Mouse (Mus musculus) left cerebral cortex, adult 6 months (tissue): ENCODE data around the gene Gm38119. TPM values are rescaled to one million over a fixed set of nuclear protein-coding genes. Genes with fewer than 3 reads are reported as not detected.

ENCODE experiments used
- long read RNA-seq, 2 experiments: library from polyadenylated mRNA; unstranded; transcript quantifications; one replicate each; pipeline ENCODE4 v2.0.0; 2019 to 2020
- polyA plus RNA-seq: library from polyadenylated mRNA; unstranded; fragments of <200 nt; fragmentation: Nextera tagmentation; gene quantifications from 2 replicates; pipeline ENCODE4 v1.2.3, GENCODE M21; 2021

The Gm38119 gene
- not detected in 2 replicates for polyA plus RNA-seq
- long read RNA-seq, experiment 1: 0 reads
- long read RNA-seq, experiment 2: 0 reads

GRCm38 (mm10) chr3:92738996-92739395 lies at the start of gene Gm38119:
Gm38119 (minus strand) TSS chr3:92739096.

GRCm38 (mm10) chr3:92778799-92779198 lies 39.9 kb upstream of the Gm38119 start, which contains the start of gene Lce1i:
Lce1i (minus strand) TSS chr3:92778899.

GRCm38 (mm10) chr3:92764965-92765364 lies 26.1 kb upstream of the Gm38119 start, which contains the start of gene Lce1h:
Lce1h (minus strand) TSS chr3:92765065.

GRCm38 (mm10) chr3:92752238-92752637 lies 13.3 kb upstream of the Gm38119 start, which contains the start of gene Lce1g:
Lce1g (minus strand) TSS chr3:92752338.

GRCm38 (mm10) chr3:92720250-92720649 lies 18.6 kb downstream of the Gm38119 start, which contains the start of gene Lce1f:
Lce1f (minus strand) TSS chr3:92720350.

GRCm38 (mm10) chr3:92708974-92709373 lies 29.9 kb downstream of the Gm38119 start, which contains the start of gene Lce1e:
Lce1e (minus strand) TSS chr3:92709074.

Other genes with a start within 250 kb of the Gm38119 start
- not detected in 2 replicates for gene Sprr4, start 238.6 kb downstream of the Gm38119 start, polyA plus RNA-seq
- not detected in 2 replicates for gene 2310046K23Rik, start 204.6 kb downstream of the Gm38119 start, polyA plus RNA-seq
- gene Ivl, start 165.4 kb downstream of the Gm38119 start, polyA plus RNA-seq: not detected in 2 replicates
- not detected in 2 replicates for gene Smcp, start 150.1 kb downstream of the Gm38119 start, polyA plus RNA-seq
- gene 2210017I01Rik, start 131.6 kb downstream of the Gm38119 start, polyA plus RNA-seq: not detected in 2 replicates
- not detected in 2 replicates for gene Lce6a, start 117.4 kb downstream of the Gm38119 start, polyA plus RNA-seq
- gene Lce1a1, start 90.8 kb downstream of the Gm38119 start, polyA plus RNA-seq: not detected in 2 replicates
- not detected in 2 replicates for gene Lce1b, start 82.2 kb downstream of the Gm38119 start, polyA plus RNA-seq
- not detected in 2 replicates for gene Lce1a2, start 68.8 kb downstream of the Gm38119 start, polyA plus RNA-seq
- gene Lce1c, start 59.8 kb downstream of the Gm38119 start, polyA plus RNA-seq: not detected in 2 replicates
- not detected in 2 replicates for gene Lce1d, start 51.9 kb downstream of the Gm38119 start, polyA plus RNA-seq
- not detected in 2 replicates for gene Lce1e, start 30.0 kb downstream of the Gm38119 start, polyA plus RNA-seq
- not detected in 2 replicates for gene Lce1f, start 18.7 kb downstream of the Gm38119 start, polyA plus RNA-seq
- gene Lce1g, start 13.2 kb upstream of the Gm38119 start, polyA plus RNA-seq: not detected in 2 replicates
- not detected in 2 replicates for gene Lce1h, start 26.0 kb upstream of the Gm38119 start, polyA plus RNA-seq
- not detected in 2 replicates for gene Lce1i, start 39.8 kb upstream of the Gm38119 start, polyA plus RNA-seq
- gene Lce1j, start 51.4 kb upstream of the Gm38119 start, polyA plus RNA-seq: not detected in 2 replicates
- gene Lce1k, start 68.8 kb upstream of the Gm38119 start, polyA plus RNA-seq: not detected in 2 replicates
- not detected in 2 replicates for gene Kprp, start 88.2 kb upstream of the Gm38119 start, polyA plus RNA-seq
- not detected in 2 replicates for gene Lce1l, start 112.2 kb upstream of the Gm38119 start, polyA plus RNA-seq
- gene 2310050C09Rik, start 131.1 kb upstream of the Gm38119 start, polyA plus RNA-seq: not detected in 2 replicates
- gene Lce3a, start 187.1 kb upstream of the Gm38119 start, polyA plus RNA-seq: not detected in 2 replicates
- not detected in 2 replicates for gene Lce3b, start 193.9 kb upstream of the Gm38119 start, polyA plus RNA-seq
- not detected in 2 replicates for gene Lce3c, start 205.4 kb upstream of the Gm38119 start, polyA plus RNA-seq
- gene Lce3d, start 218.3 kb upstream of the Gm38119 start, polyA plus RNA-seq: not detected in 2 replicates
- gene Lce3e, start 228.0 kb upstream of the Gm38119 start, polyA plus RNA-seq: not detected in 2 replicates